Mouse (Mus musculus) hindbrain, embryonic 16.5 days (tissue): ENCODE data around the gene Cbl. TPM values are rescaled to one million over a fixed set of nuclear protein-coding genes. Genes with fewer than 3 reads are reported as not detected.

ENCODE experiments used
- ATAC-seq: fragments of 200-750 bp; cut with Nextera tagmentation; 2 replicates; pipeline ENCODE4 v1.8.0; 2017; ENCODE audit warnings: moderate TSS enrichment, moderate library complexity
- H3K27ac ChIP-seq: fragments of 300-500 bp; sonication (generic); 2 replicates; pipeline ENCODE4 v1.5.1; 2014; ENCODE audit warnings: low read depth, mild to moderate bottlenecking, control low read depth, low read length, moderate library complexity
- H3K27me3 ChIP-seq: fragments of 300-500 bp; sonication (generic); replicated peaks from 2 replicates; pipeline ENCODE4 v1.6.1; 2014; ENCODE audit warnings: low read length; ENCODE audit not compliant: control insufficient read depth, insufficient read depth
- H3K36me3 ChIP-seq: fragments of 300-500 bp; sonication (generic); 2 replicates; pipeline ENCODE4 v1.6.1; 2014; ENCODE audit warnings: mild to moderate bottlenecking, low read length, moderate library complexity, mixed read lengths; ENCODE audit not compliant: control insufficient read depth, insufficient read depth
- H3K4me1 ChIP-seq: fragments of 300-500 bp; sonication (generic); 2 replicates; pipeline ENCODE4 v1.6.1; 2014; ENCODE audit warnings: low read depth, low read length; ENCODE audit not compliant: control insufficient read depth, insufficient read depth
- H3K4me2 ChIP-seq: fragments of 300-500 bp; sonication (generic); 2 replicates; pipeline ENCODE4 v1.6.1; 2014; ENCODE audit warnings: mild to moderate bottlenecking, low read length, control low read depth, moderate library complexity
- H3K4me3 ChIP-seq: fragments of 300-500 bp; sonication (generic); 2 replicates; pipeline ENCODE4 v1.5.1; 2014; ENCODE audit warnings: mild to moderate bottlenecking, low read length, control low read depth, moderate library complexity
- H3K9ac ChIP-seq: fragments of 300-500 bp; sonication (generic); 2 replicates; pipeline ENCODE4 v1.6.1; 2014; ENCODE audit warnings: low read depth, mild to moderate bottlenecking, control low read depth, low read length, moderate library complexity
- H3K9me3 ChIP-seq: fragments of 300-500 bp; sonication (generic); 2 replicates; pipeline ENCODE4 v1.6.1; 2014; ENCODE audit warnings: mild to moderate bottlenecking, low read length, moderate library complexity; ENCODE audit not compliant: control insufficient read depth
- WGBS: fragments of 180-500 bp; shearing (Covaris S2); extraction: QIAGEN DNeasy Blood & Tissue Kit; methylation state at CpG from one replicate; pipeline ENCODE4 v1.1.7; 2014; 5-methylcytosine and 5-hydroxymethylcytosine counted together
- polyA plus RNA-seq: library from polyadenylated mRNA; unstranded; fragments of >200 nt; fragmentation: Nextera tagmentation; extraction: Ambion mirVana; gene quantifications from 2 replicates; pipeline ENCODE4 v1.2.1, GENCODE M21; 2015

Cbl gene
- polyA plus RNA-seq, 1 experiment from 2014 or later: 17.4 TPM

- Histone ChIP-seq H3K27ac (no peak overlapping the region), H3K27me3 (no peaks in the 10 kb centered on the region; the same call in 1 of the 2 replicates), H3K4me3 (no peak overlapping the region), H3K9ac (no peak overlapping the region), H3K9me3 (no peaks in the 10 kb centered on the region), H3K4me1 (no peaks in the 10 kb centered on the region), H3K4me2 (no peak overlapping the region), H3K36me3 (no peaks in the 10 kb centered on the region)
- ATAC-seq: no peak
- WGBS: 56% methylated on average over 2 of the region's 2 CpGs
Observed at GRCm38 (mm10) chr9:44243621-44244020, 9.8 kb upstream of the Cbl start.

- ATAC-seq: no peak
Observed at GRCm38 (mm10) chr9:44241418-44241817, 7.6 kb upstream of the Cbl start.

GRCm38 (mm10) chr9:44240911-44241310 is 7.1 kb upstream of the Cbl start:
- Histone ChIP-seq H3K9ac (no peak overlapping the region), H3K36me3 (no peaks in the 10 kb centered on the region), H3K27me3 (no peaks in the 10 kb centered on the region; the same call in 1 of the 2 replicates), H3K27ac (no peak overlapping the region), H3K9me3 (no peaks in the 10 kb centered on the region), H3K4me2 (no peak overlapping the region), H3K4me1 (no peaks in the 10 kb centered on the region), H3K4me3 (no peak overlapping the region)
- WGBS: 47% methylated on average over 5 of the region's 5 CpGs
- no peak for ATAC-seq

More at GRCm38 (mm10) chr9:44241418-44241817, 7.6 kb upstream of the Cbl start:
- Histone ChIP-seq H3K4me1 (no peaks in the 10 kb centered on the region), H3K36me3 (no peaks in the 10 kb centered on the region), H3K9ac (no peak overlapping the region), H3K27me3 (no peaks in the 10 kb centered on the region; the same call in 1 of the 2 replicates), H3K4me3 (no peak overlapping the region), H3K9me3 (no peaks in the 10 kb centered on the region), H3K4me2 (no peak overlapping the region), H3K27ac (no peak overlapping the region)
- WGBS: 75% methylated on average over 9 of the region's 9 CpGs

GRCm38 (mm10) chr9:44240399-44240798 is 6.5 kb upstream of the Cbl start, which contains the start of gene Ccdc153:
Gene Ccdc153, plus strand, starts transcription at chr9:44240676.
- Histone ChIP-seq H3K4me1 (no peaks in the 10 kb centered on the region), H3K9ac (no peak within 1 kb of the TSS), H3K9me3 (no peaks in the 10 kb centered on the region), H3K4me2 (no peak within 1 kb of the TSS), H3K4me3 (no peak within 1 kb of the TSS), H3K36me3 (no peaks in the 10 kb centered on the region), H3K27ac (no peak within 1 kb of the TSS), H3K27me3 (no peaks in the 10 kb centered on the region)
- 68% methylated on average over 2 of the region's 2 CpGs for WGBS
- no peak for ATAC-seq

- Histone ChIP-seq H3K4me1 (no peaks in the 10 kb centered on the region), H3K4me2 (no peak overlapping the region), H3K27me3 (no peaks in the 10 kb centered on the region), H3K9me3 (no peaks in the 10 kb centered on the region), H3K36me3 (no peaks in the 10 kb centered on the region), H3K27ac (no peak overlapping the region), H3K4me3 (no peak overlapping the region), H3K9ac (no peak overlapping the region)
- no peak for ATAC-seq
- 11% methylated on average over 5 of the region's 5 CpGs for WGBS
Observed at GRCm38 (mm10) chr9:44239447-44239846, 5.6 kb upstream of the Cbl start.

GRCm38 (mm10) chr9:44238501-44239190 is 4.8 kb upstream of the Cbl start:
- no peaks in the 10 kb centered on the region for H3K36me3 ChIP-seq
- H3K4me3 ChIP-seq: no peak overlapping the region
- H3K4me1 ChIP-seq: no peaks in the 10 kb centered on the region
- no peak for ATAC-seq
- H3K4me2 ChIP-seq: no peak overlapping the region
- H3K27me3 ChIP-seq: no peaks in the 10 kb centered on the region
- no peaks in the 10 kb centered on the region for H3K9me3 ChIP-seq
- no peak overlapping the region for H3K27ac ChIP-seq
- WGBS: 82% methylated on average over 17 of the region's 17 CpGs
- no peak overlapping the region for H3K9ac ChIP-seq

- peaks cover 6% of the 10 kb centered on the region for H3K4me1 ChIP-seq
- 87% methylated on average over 4 of the region's 4 CpGs for WGBS
- H3K27me3 ChIP-seq: no peaks in the 10 kb centered on the region
- H3K27ac ChIP-seq: no peak overlapping the region
- H3K4me3 ChIP-seq: no peak overlapping the region
- no peaks in the 10 kb centered on the region for H3K9me3 ChIP-seq
- no peak for ATAC-seq
- no peak overlapping the region for H3K9ac ChIP-seq
- no peak overlapping the region for H3K4me2 ChIP-seq
- no peaks in the 10 kb centered on the region for H3K36me3 ChIP-seq
Observed at GRCm38 (mm10) chr9:44237128-44237527, 3.3 kb upstream of the Cbl start.

- H3K4me3 ChIP-seq: no peak overlapping the region
- H3K4me2 ChIP-seq: no peak overlapping the region
- H3K4me1 ChIP-seq: peaks cover 11% of the 10 kb centered on the region
- H3K36me3 ChIP-seq: no peaks in the 10 kb centered on the region
- no peak for ATAC-seq
- H3K9ac ChIP-seq: no peak overlapping the region
- no peak overlapping the region for H3K27ac ChIP-seq
- H3K9me3 ChIP-seq: no peaks in the 10 kb centered on the region
- 65% methylated on average over 4 of the region's 4 CpGs for WGBS
- H3K27me3 ChIP-seq: no peaks in the 10 kb centered on the region
Observed at GRCm38 (mm10) chr9:44236601-44237000, 2.8 kb upstream of the Cbl start.

- peak overlapping the region; percentile 52 for H3K4me2 ChIP-seq
- H3K27ac ChIP-seq: peak overlapping the region; percentile 19
- H3K36me3 ChIP-seq: no peaks in the 10 kb centered on the region
- 29% methylated on average over 19 of the region's 19 CpGs for WGBS
- no peaks in the 10 kb centered on the region for H3K27me3 ChIP-seq
- no peaks in the 10 kb centered on the region for H3K9me3 ChIP-seq
- peak overlapping the region; percentile 95 for H3K4me3 ChIP-seq
- peak; percentile 31; the same call in 1 of the 2 replicates for ATAC-seq
- peak overlapping the region; percentile 97 for H3K9ac ChIP-seq
- H3K4me1 ChIP-seq: peaks cover 17% of the 10 kb centered on the region
Observed at GRCm38 (mm10) chr9:44234479-44235427, 904 bp upstream of the Cbl start.
